Mouse (Mus musculus) ES-Bruce4 (cell line): ENCODE measurements around the gene Phf21b.
"Not testable (repeated sequence)": the region's sequence is repeated elsewhere in the genome, so short reads cannot be mapped to it uniquely, and the experiment has no call there.

Source experiments
- CTCF ChIP-seq: IDR thresholded peaks from one replicate; pipeline ENCODE4 v1.8.1; 2011; ENCODE audit warnings: low read depth, low read length
- EP300 ChIP-seq: IDR thresholded peaks from 2 replicates; pipeline ENCODE4 v1.6.1; 2011; ENCODE audit warnings: low read depth, low read length; ENCODE audit not compliant: insufficient read depth
- POLR2A ChIP-seq: IDR thresholded peaks from one replicate; pipeline ENCODE4 v1.8.1; 2011; ENCODE audit warnings: low read length; ENCODE audit not compliant: insufficient read depth

GRCm38 (mm10) chr15:84768531-84768930 is 87.3 kb downstream of the Phf21b start:
- not testable (repeated sequence) for TF ChIP-seq CTCF, EP300, POLR2A
